Mouse (Mus musculus) bone marrow, adult 2 months (tissue): ENCODE data around the gene Ak6.

Experiments used
- CTCF ChIP-seq: fragments of 200-500 bp; IDR thresholded peaks from 2 replicates; pipeline ENCODE4 v1.5.1; 2011; ENCODE audit warnings: low read length, control low read depth; ENCODE audit not compliant: control insufficient read depth, insufficient read depth
- POLR2A ChIP-seq: fragments of 200-500 bp; IDR thresholded peaks from 2 replicates; pipeline ENCODE4 v1.6.1; 2011; ENCODE audit warnings: low read depth, mild to moderate bottlenecking, control low read depth, low read length, borderline replicate concordance; ENCODE audit not compliant: control insufficient read depth

DNA sequence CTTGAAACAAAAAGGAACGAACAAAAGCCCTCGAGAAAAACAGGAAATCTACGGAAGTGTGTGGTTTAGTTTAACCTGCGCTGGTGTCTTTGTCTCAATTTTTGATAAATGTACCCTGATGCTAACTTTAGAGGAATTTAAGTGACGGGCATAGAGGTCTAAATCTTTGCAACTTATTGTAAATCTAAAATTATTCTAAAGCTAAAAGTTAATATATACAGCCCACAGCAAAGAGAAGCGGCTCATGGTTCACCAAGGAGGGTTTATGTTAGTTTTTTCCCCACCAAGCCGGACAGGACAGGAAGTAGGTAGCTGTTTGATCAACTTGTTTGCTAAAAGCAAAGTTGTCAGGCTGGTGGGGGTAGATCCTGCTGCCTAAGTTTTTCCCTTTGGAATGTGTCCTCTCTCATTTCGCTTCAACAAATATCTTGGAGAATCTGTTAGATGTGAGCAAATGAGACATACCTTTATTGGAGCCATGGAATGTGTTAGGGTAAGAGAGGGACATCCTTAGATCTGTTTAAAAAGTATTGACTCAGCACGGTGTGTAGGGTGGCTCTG is 19.5 kb downstream of the Ak6 start:
- no peak for TF ChIP-seq POLR2A
- no peak for TF ChIP-seq CTCF
